Comparison of ENCODE assay signal across 25 mouse cellular contexts in genomic region chr11:59265154-59265813, GRCm38 (mm10). TPM values are rescaled to one million over a fixed set of nuclear protein-coding genes. Genes with fewer than 3 reads are reported as not detected.
DNase-seq lines count a peak whose midpoint lies in the region; ATAC-seq and TF ChIP-seq lines count a peak whose summit lies in the region.
"Had no signal": no experiment of that assay in that cellular context is flagged by ENCODE, and none has a peak within 500 bp of the region (broad histone marks: within the 10 kb centered on the region; RNA-seq: fewer than 3 reads in every experiment).

No protein-coding gene starts in this region.

- 55% methylated on average over 8 of the region's 8 CpGs for WGBS in forebrain, embryonic 12.5 days
- WGBS in forebrain, embryonic 11.5 days = 56% methylated on average over 8 of the region's 8 CpGs
- 56% methylated on average over 8 of the region's 8 CpGs for WGBS in lung, postnatal 0 days
- 50% methylated on average over 8 of the region's 8 CpGs for WGBS in neural tube, embryonic 13.5 days

- peaks cover 6% of the 10 kb centered on the region; the same call in 1 of the 2 replicates for H3K9me3 ChIP-seq in forebrain, embryonic 12.5 days
- no peaks in the 10 kb centered on the region for H3K9me3 ChIP-seq in forebrain, embryonic 11.5 days (ENCODE audit: control insufficient read depth, low read length)
- H3K9me3 ChIP-seq in lung, postnatal 0 days (ENCODE audit: low read length) = no peaks in the 10 kb centered on the region
- no peaks in the 10 kb centered on the region for H3K9me3 ChIP-seq in neural tube, embryonic 13.5 days
- H3K9me3 ChIP-seq: hindbrain, embryonic 15.5 days; kidney, embryonic 15.5 days had no signal

- no peak for ATAC-seq in forebrain, embryonic 12.5 days (ENCODE audit: low FRiP score)
- ATAC-seq in forebrain, embryonic 11.5 days (replicated peaks; ENCODE audit: low FRiP score) = no peak
- no peak for ATAC-seq in lung, postnatal 0 days
- ATAC-seq in neural tube, embryonic 13.5 days (ENCODE audit: low read depth) = no peak
- ATAC-seq: activated CD4-positive, CD25-positive, alpha-beta regulatory T cell, adult 4 months had no signal

- H3K4me3 ChIP-seq in forebrain, embryonic 12.5 days (replicated peaks) = no peak overlapping the region
- H3K4me3 ChIP-seq in forebrain, embryonic 11.5 days (ENCODE audit: low read depth, low read length) = no peak overlapping the region
- H3K4me3 ChIP-seq in lung, postnatal 0 days (ENCODE audit: low read depth, low read length) = no peak overlapping the region
- no peak overlapping the region for H3K4me3 ChIP-seq in neural tube, embryonic 13.5 days

- TF ChIP-seq EP300 in lung, postnatal 0 days (IDR thresholded peaks at IDR 0.05) = 0 out of 2 replicates have a peak, but pooled peaks have one; percentile 7

- H3K27ac ChIP-seq in forebrain, embryonic 12.5 days = 0 out of 2 replicates have a peak overlapping the region, but pooled peaks have one; percentile 73
- no peak overlapping the region; the same call in 1 of the 2 replicates for H3K27ac ChIP-seq in forebrain, embryonic 11.5 days (ENCODE audit: low read depth, low read length)
- peak overlapping the region; percentile 64; the same call in 1 of the 2 replicates for H3K27ac ChIP-seq in lung, postnatal 0 days (ENCODE audit: low read length)
- 0 out of 2 replicates have a peak overlapping the region, but pooled peaks have one; percentile 76 for H3K27ac ChIP-seq in neural tube, embryonic 13.5 days (replicated peaks)
- H3K27ac ChIP-seq: hindbrain, embryonic 15.5 days; kidney, embryonic 15.5 days; liver, embryonic 14.5 days had no signal

- H3K4me2 ChIP-seq in forebrain, embryonic 12.5 days = no peak overlapping the region
- no peak overlapping the region for H3K4me2 ChIP-seq in forebrain, embryonic 11.5 days (ENCODE audit: low read depth, low read length, severe bottlenecking)
- H3K4me2 ChIP-seq in lung, postnatal 0 days (replicated peaks; ENCODE audit: low read depth, low read length) = no peak overlapping the region
- no peak overlapping the region for H3K4me2 ChIP-seq in neural tube, embryonic 13.5 days

- no peak for TF ChIP-seq CTCF in lung, postnatal 0 days (IDR thresholded peaks at IDR 0.05)

- H3K27me3 ChIP-seq in forebrain, embryonic 12.5 days = peaks cover 76% of the 10 kb centered on the region
- H3K27me3 ChIP-seq in forebrain, embryonic 11.5 days (ENCODE audit: control insufficient read depth, insufficient read depth, low read length) = peaks cover 27% of the 10 kb centered on the region
- no peaks in the 10 kb centered on the region for H3K27me3 ChIP-seq in lung, postnatal 0 days (replicated peaks; ENCODE audit: insufficient read depth, low read length)
- peaks cover 49% of the 10 kb centered on the region for H3K27me3 ChIP-seq in neural tube, embryonic 13.5 days

- no peaks in the 10 kb centered on the region for H3K36me3 ChIP-seq in forebrain, embryonic 12.5 days (replicated peaks)
- no peaks in the 10 kb centered on the region for H3K36me3 ChIP-seq in forebrain, embryonic 11.5 days (ENCODE audit: control insufficient read depth, insufficient read depth, low read length)
- no peaks in the 10 kb centered on the region for H3K36me3 ChIP-seq in lung, postnatal 0 days (ENCODE audit: insufficient read depth, low read length)
- no peaks in the 10 kb centered on the region for H3K36me3 ChIP-seq in neural tube, embryonic 13.5 days
- H3K36me3 ChIP-seq: hindbrain, embryonic 15.5 days; kidney, embryonic 15.5 days had no signal

- no peak overlapping the region for H3K9ac ChIP-seq in forebrain, embryonic 12.5 days
- no peak overlapping the region for H3K9ac ChIP-seq in forebrain, embryonic 11.5 days (ENCODE audit: low read length)
- no peak overlapping the region for H3K9ac ChIP-seq in lung, postnatal 0 days (replicated peaks; ENCODE audit: low read depth)
- no peak overlapping the region for H3K9ac ChIP-seq in neural tube, embryonic 13.5 days
- H3K9ac ChIP-seq: liver, embryonic 14.5 days had no signal

- DNase-seq in forebrain, embryonic 11.5 days (ENCODE audit: low spot score) = no peak
- DNase-seq in lung, postnatal 0 days (ENCODE audit: low spot score) = no peak
- no peak for DNase-seq in lung, postnatal 36 days
- DNase-seq in neural tube, embryonic 10.5 days (ENCODE audit: extremely low spot score, low spot score) = no peak
- DNase-seq in retina, embryonic 14.5 days (ENCODE audit: low spot score) = no peak
- DNase-seq: adrenal gland, adult 2 months; adrenal gland, postnatal 36 days; cerebellum, adult 2 months; gastrocnemius, postnatal 14 days; heart, postnatal 14 days; kidney, adult 18-20 months; kidney, postnatal 25 days; liver; lung, adult 2 months; lung, postnatal 14 days; thymus, adult 2 months had no signal

- H3K4me1 ChIP-seq in forebrain, embryonic 12.5 days = peaks cover 25% of the 10 kb centered on the region
- H3K4me1 ChIP-seq in forebrain, embryonic 11.5 days (replicated peaks; ENCODE audit: control insufficient read depth, insufficient read depth, low read length) = peaks cover 16% of the 10 kb centered on the region; the same call in 1 of the 2 replicates
- H3K4me1 ChIP-seq in lung, postnatal 0 days (ENCODE audit: insufficient read depth, low read depth, low read length) = peaks cover 5% of the 10 kb centered on the region
- peaks cover 19% of the 10 kb centered on the region for H3K4me1 ChIP-seq in neural tube, embryonic 13.5 days (replicated peaks)

RNA-seq across cellular contexts. Expression of gene Wnt3a, which starts 25.3 kb away (rescaled TPM):
- 4.9 and 6.8 TPM in 2 replicates for polyA plus RNA-seq in forebrain, embryonic 12.5 days (2016; fragmentation: Nextera tagmentation; extraction: Ambion mirVana)
- 4.9 and 5.9 TPM in 2 replicates for polyA plus RNA-seq in forebrain, embryonic 11.5 days (2014; fragmentation: Nextera tagmentation; extraction: Ambion mirVana)
- 12.6 and 18.9 TPM in 2 replicates for polyA plus RNA-seq in lung, postnatal 0 days (2015; fragmentation: Nextera tagmentation; extraction: Ambion mirVana)
- polyA plus RNA-seq in neural tube, embryonic 13.5 days (2015; fragmentation: Nextera tagmentation; extraction: Ambion mirVana) = 1.2 and 1.7 TPM in 2 replicates
- polyA plus RNA-seq: adrenal gland, adult 2 months; cerebellum, adult 2 months; cortical plate, adult 2 months; heart, embryonic 14.5 days; intestine, embryonic 14.5 days; kidney, embryonic 15.5 days had no signal

RNA-seq across cellular contexts. Expression of gene Arf1, which starts 37.2 kb away (rescaled TPM):
- polyA plus RNA-seq in forebrain, embryonic 12.5 days (2016; fragmentation: Nextera tagmentation; extraction: Ambion mirVana) = 539 and 565 TPM in 2 replicates
- 577 and 597 TPM in 2 replicates for polyA plus RNA-seq in forebrain, embryonic 11.5 days (2014; fragmentation: Nextera tagmentation; extraction: Ambion mirVana)
- polyA plus RNA-seq in lung, postnatal 0 days (2015; fragmentation: Nextera tagmentation; extraction: Ambion mirVana) = 630 and 647 TPM in 2 replicates
- polyA plus RNA-seq in neural tube, embryonic 13.5 days (2015; fragmentation: Nextera tagmentation; extraction: Ambion mirVana) = 642 and 663 TPM in 2 replicates

RNA-seq across cellular contexts. Expression of gene Wnt9a, which starts 41.4 kb away (rescaled TPM):
- 4.9 and 5.3 TPM in 2 replicates for polyA plus RNA-seq in forebrain, embryonic 12.5 days (2016; fragmentation: Nextera tagmentation; extraction: Ambion mirVana)
- polyA plus RNA-seq in forebrain, embryonic 11.5 days (2014; fragmentation: Nextera tagmentation; extraction: Ambion mirVana) = 4.3 and 4.7 TPM in 2 replicates
- polyA plus RNA-seq in lung, postnatal 0 days (2015; fragmentation: Nextera tagmentation; extraction: Ambion mirVana) = 9.7 and 10.5 TPM in 2 replicates
- polyA plus RNA-seq in neural tube, embryonic 13.5 days (2015; fragmentation: Nextera tagmentation; extraction: Ambion mirVana) = 3.6 and 3.8 TPM in 2 replicates
- polyA plus RNA-seq: activated CD4-positive, CD25-positive, alpha-beta regulatory T cell, adult 4 months had no signal

RNA-seq across cellular contexts. Expression of gene 2310033P09Rik, which starts 57.2 kb away (rescaled TPM):
- polyA plus RNA-seq in forebrain, embryonic 12.5 days (2016; fragmentation: Nextera tagmentation; extraction: Ambion mirVana) = 36.2 and 38.4 TPM in 2 replicates
- polyA plus RNA-seq in forebrain, embryonic 11.5 days (2014; fragmentation: Nextera tagmentation; extraction: Ambion mirVana) = 36.6 and 41.0 TPM in 2 replicates
- 32.9 and 34.8 TPM in 2 replicates for polyA plus RNA-seq in lung, postnatal 0 days (2015; fragmentation: Nextera tagmentation; extraction: Ambion mirVana)
- 26.3 and 28.8 TPM in 2 replicates for polyA plus RNA-seq in neural tube, embryonic 13.5 days (2015; fragmentation: Nextera tagmentation; extraction: Ambion mirVana)
